Mouse (Mus musculus): ENCODE results near the gene S100a11. TPM values are rescaled to one million over a fixed set of nuclear protein-coding genes. Genes with fewer than 3 reads are reported as not detected.

Gene S100a11
- polyA plus RNA-seq, 1 experiment from 2014 or later = 2,191 TPM

DNA sequence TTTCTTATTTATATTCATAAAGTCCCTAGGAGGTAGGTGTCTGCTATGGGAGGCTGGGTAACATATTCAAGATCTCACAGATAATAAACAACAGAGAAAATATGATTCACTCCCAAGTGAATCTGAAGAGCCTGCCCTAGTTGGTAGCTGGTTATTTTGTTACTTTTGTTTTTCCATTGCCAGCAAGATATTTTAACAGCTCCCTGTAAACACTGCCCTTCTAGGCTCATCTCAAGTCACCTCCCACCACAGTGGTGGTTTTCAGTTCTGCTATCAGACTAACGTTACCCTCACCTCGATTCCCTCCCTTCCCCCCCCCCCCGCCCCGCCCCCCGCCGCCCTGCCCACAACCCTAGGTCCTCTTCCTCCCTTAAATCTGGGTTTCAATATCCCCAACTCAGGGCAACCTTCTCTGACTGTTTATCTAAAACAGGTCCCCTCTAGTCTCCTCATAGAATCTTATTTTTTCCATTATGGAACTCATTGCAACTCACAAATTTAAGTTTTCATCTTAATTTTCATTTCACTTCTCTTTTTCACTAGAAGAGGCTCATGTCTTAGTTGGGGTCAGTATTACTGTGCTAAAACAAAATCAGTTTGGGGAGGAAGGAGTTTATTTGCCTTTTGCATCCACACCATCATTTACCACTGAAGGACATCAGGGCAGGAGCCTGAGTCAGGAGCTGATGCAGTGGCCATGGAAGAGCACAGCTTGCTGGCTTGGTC is 28.4 kb downstream of the S100a11 start:
- Histone ChIP-seq H3K27me3 (ENCODE audit: insufficient read depth, low read length) (no peaks in the 10 kb centered on the region), H3K4me2 (ENCODE audit: low read length) (no peak overlapping the region), H3K9me3 (replicated peaks; ENCODE audit: low read length) (no peaks in the 10 kb centered on the region), H3K4me1 (replicated peaks; ENCODE audit: insufficient read depth, low read length) (peaks cover 3% of the 10 kb centered on the region), H3K4me3 (replicated peaks; ENCODE audit: low read depth, low read length) (no peak overlapping the region), H3K36me3 (ENCODE audit: insufficient read depth, low read length) (no peaks in the 10 kb centered on the region), H3K9ac (ENCODE audit: low read depth, low read length) (no peak overlapping the region), H3K27ac (no peak overlapping the region)
- WGBS = 46% methylated on average over 3 of the region's 6 CpGs
- ATAC-seq (replicated peaks; ENCODE audit: low FRiP score, low read depth) (no peak), DNase-seq (ENCODE audit: low spot score) (no peak)
- TF ChIP-seq CTCF (IDR thresholded peaks at IDR 0.05; ENCODE audit: low read depth) = no peak

- H3K27ac ChIP-seq = no peak overlapping the region
- 64% methylated on average over 4 of the region's 4 CpGs for WGBS
- H3K27me3 ChIP-seq (ENCODE audit: insufficient read depth, low read length) = no peaks in the 10 kb centered on the region
- no peak for DNase-seq (ENCODE audit: low spot score)
- H3K4me1 ChIP-seq (replicated peaks; ENCODE audit: insufficient read depth, low read length) = peaks cover 7% of the 10 kb centered on the region
- H3K9me3 ChIP-seq (replicated peaks; ENCODE audit: low read length) = no peaks in the 10 kb centered on the region
- H3K4me2 ChIP-seq (ENCODE audit: low read length) = no peak overlapping the region
- no peak overlapping the region for H3K9ac ChIP-seq (ENCODE audit: low read depth, low read length)
- no peak for TF ChIP-seq CTCF (IDR thresholded peaks at IDR 0.05; ENCODE audit: low read depth)
- no peak for ATAC-seq (replicated peaks; ENCODE audit: low FRiP score, low read depth)
- no peak overlapping the region for H3K4me3 ChIP-seq (replicated peaks; ENCODE audit: low read depth, low read length)
- no peaks in the 10 kb centered on the region for H3K36me3 ChIP-seq (ENCODE audit: insufficient read depth, low read length)
Observed at GRCm38 (mm10) chr3:93549986-93550385, 29.7 kb downstream of the S100a11 start.

DNA sequence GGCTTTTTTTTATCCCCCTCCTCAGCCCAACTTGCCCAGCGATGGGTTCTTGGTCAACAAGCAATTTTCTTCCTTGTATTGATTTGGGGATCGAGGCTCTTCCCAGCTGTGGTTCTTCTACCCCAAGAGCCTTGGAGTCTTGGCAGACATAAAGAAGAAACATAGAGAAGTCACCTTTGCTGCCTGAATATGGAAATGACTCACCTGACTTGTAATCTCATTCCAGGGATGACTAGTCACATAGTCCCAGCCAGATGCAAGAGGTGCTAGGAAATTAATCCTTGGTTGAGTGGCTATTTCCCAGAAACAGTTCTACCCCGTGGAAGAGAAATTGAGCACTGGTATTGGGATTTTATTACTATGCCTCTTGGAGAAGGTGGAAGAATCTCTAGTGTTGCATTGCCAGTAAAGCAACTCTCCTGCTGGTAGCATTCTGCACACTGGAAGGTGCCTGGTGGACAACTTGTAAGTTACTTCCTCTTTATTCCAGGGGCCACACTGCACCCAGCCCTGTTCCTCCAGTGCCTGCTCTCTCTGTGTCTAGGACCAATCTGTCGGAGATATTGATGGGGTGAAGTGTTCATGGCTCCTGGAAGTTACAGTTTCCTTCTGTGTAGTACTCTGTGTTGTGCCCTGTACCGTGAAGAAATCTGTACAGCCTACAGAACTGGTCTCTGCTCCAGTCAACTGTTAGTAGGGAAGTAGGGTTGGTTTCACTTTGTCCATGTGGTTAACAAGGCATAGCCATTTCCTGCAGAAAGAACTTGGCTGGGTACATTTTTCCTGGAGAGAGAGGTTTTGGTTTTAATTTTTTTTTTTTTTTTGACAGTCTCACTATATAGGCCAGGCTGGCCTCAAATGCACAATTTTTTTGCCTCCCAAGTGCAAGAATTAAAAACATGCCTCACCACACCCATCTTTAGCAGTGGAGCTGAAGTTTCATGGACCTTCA is 31.9 kb downstream of the S100a11 start:
- H3K36me3 ChIP-seq (ENCODE audit: insufficient read depth, low read length) = no peaks in the 10 kb centered on the region

DNA sequence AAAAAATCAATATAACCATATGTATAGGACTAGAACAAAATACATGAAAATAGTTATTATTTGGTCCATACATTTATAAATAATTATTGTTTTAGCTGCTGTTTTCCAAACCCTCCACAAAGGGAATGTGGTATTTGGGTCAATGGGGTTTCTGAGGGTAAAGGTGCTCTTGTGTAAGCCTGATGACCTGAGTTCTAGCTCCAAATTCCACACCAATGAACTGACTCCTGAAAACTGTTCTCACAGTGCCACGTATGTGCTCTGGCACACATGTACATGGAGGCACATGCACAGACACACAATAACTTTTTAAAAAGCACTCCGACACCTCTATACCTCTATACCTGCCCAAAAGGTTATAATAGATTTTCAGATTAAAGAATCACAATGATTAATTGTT is 33.0 kb downstream of the S100a11 start:
- Histone ChIP-seq H3K4me1 (replicated peaks; ENCODE audit: insufficient read depth, low read length) (peaks cover 20% of the 10 kb centered on the region), H3K9me3 (replicated peaks; ENCODE audit: low read length) (no peaks in the 10 kb centered on the region), H3K36me3 (ENCODE audit: insufficient read depth, low read length) (no peaks in the 10 kb centered on the region), H3K27ac (no peak overlapping the region), H3K9ac (ENCODE audit: low read depth, low read length) (no peak overlapping the region), H3K4me2 (ENCODE audit: low read length) (no peak overlapping the region), H3K4me3 (replicated peaks; ENCODE audit: low read depth, low read length) (no peak overlapping the region), H3K27me3 (ENCODE audit: insufficient read depth, low read length) (no peaks in the 10 kb centered on the region)
- WGBS = 94% methylated on average over 2 of the region's 2 CpGs
- no peak for TF ChIP-seq CTCF (IDR thresholded peaks at IDR 0.05; ENCODE audit: low read depth)
- no peak for ATAC-seq (replicated peaks; ENCODE audit: low FRiP score, low read depth)
- DNase-seq (ENCODE audit: low spot score) = no peak

More for the DNA sequence above, 31.9 kb downstream of the S100a11 start:
- WGBS = 74% methylated on average over 5 of the region's 5 CpGs
- TF ChIP-seq CTCF (IDR thresholded peaks at IDR 0.05; ENCODE audit: low read depth) = no peak
- DNase-seq (ENCODE audit: low spot score) (peak; percentile 22), ATAC-seq (replicated peaks; ENCODE audit: low FRiP score, low read depth) (no peak)
- Histone ChIP-seq H3K4me2 (ENCODE audit: low read length) (no peak overlapping the region), H3K4me3 (replicated peaks; ENCODE audit: low read depth, low read length) (no peak overlapping the region), H3K27me3 (ENCODE audit: insufficient read depth, low read length) (no peaks in the 10 kb centered on the region), H3K4me1 (replicated peaks; ENCODE audit: insufficient read depth, low read length) (peaks cover 20% of the 10 kb centered on the region), H3K9me3 (replicated peaks; ENCODE audit: low read length) (no peaks in the 10 kb centered on the region), H3K9ac (ENCODE audit: low read depth, low read length) (no peak overlapping the region), H3K27ac (no peak overlapping the region)

GRCm38 (mm10) chr3:93553765-93554378 is 33.6 kb downstream of the S100a11 start:
- peak; percentile 21 for DNase-seq (ENCODE audit: low spot score)
- H3K9ac ChIP-seq (ENCODE audit: low read depth, low read length) = no peak overlapping the region
- TF ChIP-seq CTCF (IDR thresholded peaks at IDR 0.05; ENCODE audit: low read depth) = no peak
- H3K27me3 ChIP-seq (ENCODE audit: insufficient read depth, low read length) = no peaks in the 10 kb centered on the region
- H3K36me3 ChIP-seq (ENCODE audit: insufficient read depth, low read length) = no peaks in the 10 kb centered on the region
- ATAC-seq (replicated peaks; ENCODE audit: low FRiP score, low read depth) = no peak
- no peak overlapping the region for H3K4me3 ChIP-seq (replicated peaks; ENCODE audit: low read depth, low read length)
- 50% methylated on average over 9 of the region's 9 CpGs for WGBS
- no peaks in the 10 kb centered on the region for H3K9me3 ChIP-seq (replicated peaks; ENCODE audit: low read length)
- H3K4me1 ChIP-seq (replicated peaks; ENCODE audit: insufficient read depth, low read length) = peaks cover 20% of the 10 kb centered on the region
- H3K27ac ChIP-seq = 0 out of 2 replicates have a peak overlapping the region, but pooled peaks have one; percentile 71
- peak overlapping the region; percentile 61; the same call in 1 of the 2 replicates for H3K4me2 ChIP-seq (ENCODE audit: low read length)

All from kidney, postnatal 0 days (tissue).